Mouse (Mus musculus) R1 (cell line): ENCODE results near the gene Tcp11l2.

Experiments used
- DNase-seq: peaks from one replicate; pipeline ENCODE4 v3.0.0-alpha.2; 2018; ENCODE audit warnings: low read depth, low spot score

Gene Tcp11l2

GRCm38 (mm10) chr10:84654029-84654428, 77.6 kb downstream of the Tcp11l2 start:
- DNase-seq = no peak

GRCm38 (mm10) chr10:84654731-84655130, 78.3 kb downstream of the Tcp11l2 start:
- DNase-seq = no peak

GRCm38 (mm10) chr10:84656618-84657017, 80.2 kb downstream of the Tcp11l2 start:
- DNase-seq = no peak

GRCm38 (mm10) chr10:84657437-84658087, 81.1 kb downstream of the Tcp11l2 start:
- no peak for DNase-seq

GRCm38 (mm10) chr10:84658088-84658848, 81.8 kb downstream of the Tcp11l2 start:
- DNase-seq = peak; percentile 59

- no peak for DNase-seq
Measured at GRCm38 (mm10) chr10:84659281-84659680, 82.9 kb downstream of the Tcp11l2 start.

GRCm38 (mm10) chr10:84662138-84662537, 85.7 kb downstream of the Tcp11l2 start:
- DNase-seq = no peak
